Mouse (Mus musculus) forebrain, postnatal 0 days (tissue): ENCODE data around the gene Armh3. TPM values are rescaled to one million over a fixed set of nuclear protein-coding genes. Genes with fewer than 3 reads are reported as not detected.

Source experiments
- ATAC-seq: fragments of 200-750 bp; cut with Nextera tagmentation; 2 replicates; pipeline ENCODE4 v1.8.0; 2017; ENCODE audit warnings: mild to moderate bottlenecking, moderate library complexity
- DNase-seq: peaks from one replicate; pipeline ENCODE4 v3.0.0-alpha.2; 2015
- H3K27ac ChIP-seq: fragments of 300-500 bp; sonication (generic); 2 replicates; pipeline ENCODE4 v1.5.1; 2014; ENCODE audit warnings: low read depth, mild to moderate bottlenecking, antibody characterized with exemption, low read length, moderate library complexity, mixed read lengths
- H3K27me3 ChIP-seq: fragments of 300-500 bp; sonication (generic); 2 replicates; pipeline ENCODE4 v1.6.1; 2014; ENCODE audit warnings: mild to moderate bottlenecking, low read length, mixed read lengths; ENCODE audit not compliant: insufficient read depth
- H3K36me3 ChIP-seq: fragments of 300-500 bp; sonication (generic); 2 replicates; pipeline ENCODE4 v1.6.1; 2014; ENCODE audit warnings: mild to moderate bottlenecking, moderate library complexity; ENCODE audit not compliant: insufficient read depth
- H3K4me1 ChIP-seq: fragments of 300-500 bp; sonication (generic); 2 replicates; pipeline ENCODE4 v1.6.1; 2014; ENCODE audit warnings: antibody characterized with exemption; ENCODE audit not compliant: insufficient read depth
- H3K4me2 ChIP-seq: fragments of 300-500 bp; sonication (generic); 2 replicates; pipeline ENCODE4 v1.6.1; 2014; ENCODE audit warnings: low read depth, mild to moderate bottlenecking, moderate library complexity
- H3K4me3 ChIP-seq: fragments of 300-500 bp; sonication (generic); 2 replicates; pipeline ENCODE4 v1.5.1; 2014; ENCODE audit warnings: low read depth, low read length, mixed read lengths
- H3K9ac ChIP-seq: fragments of 300-500 bp; sonication (generic); 2 replicates; pipeline ENCODE4 v1.6.1; 2014; ENCODE audit warnings: mild to moderate bottlenecking
- H3K9me3 ChIP-seq: fragments of 300-500 bp; sonication (generic); 2 replicates; pipeline ENCODE4 v1.6.1; 2016; ENCODE audit warnings: low read length
- CTCF ChIP-seq: sonication (generic); IDR thresholded peaks from 2 replicates; pipeline ENCODE4 v1.5.1; 2016; ENCODE audit warnings: antibody characterized with exemption, control low read depth, low read depth
- WGBS: fragments of 180-500 bp; shearing (Covaris S2); extraction: QIAGEN DNeasy Blood & Tissue Kit; methylation state at CpG from one replicate; pipeline ENCODE4 v1.1.7; 2014; 5-methylcytosine and 5-hydroxymethylcytosine counted together
- polyA plus RNA-seq: library from polyadenylated mRNA; unstranded; fragments of >200 nt; fragmentation: Nextera tagmentation; extraction: Ambion mirVana; gene quantifications from 2 replicates; pipeline ENCODE4 v1.2.1, GENCODE M21; 2015
- total RNA-seq: library from RNA; depleted of rRNA; stranded (reverse); fragments of >200 nt; gene quantifications from 2 replicates; pipeline ENCODE4 v1.2.3, GENCODE M21; 2014; rRNA removed

Gene Armh3
- total RNA-seq (17.5 and 22.5 TPM in 2 replicates), polyA plus RNA-seq (18.7 and 20.9 TPM in 2 replicates)

DNA sequence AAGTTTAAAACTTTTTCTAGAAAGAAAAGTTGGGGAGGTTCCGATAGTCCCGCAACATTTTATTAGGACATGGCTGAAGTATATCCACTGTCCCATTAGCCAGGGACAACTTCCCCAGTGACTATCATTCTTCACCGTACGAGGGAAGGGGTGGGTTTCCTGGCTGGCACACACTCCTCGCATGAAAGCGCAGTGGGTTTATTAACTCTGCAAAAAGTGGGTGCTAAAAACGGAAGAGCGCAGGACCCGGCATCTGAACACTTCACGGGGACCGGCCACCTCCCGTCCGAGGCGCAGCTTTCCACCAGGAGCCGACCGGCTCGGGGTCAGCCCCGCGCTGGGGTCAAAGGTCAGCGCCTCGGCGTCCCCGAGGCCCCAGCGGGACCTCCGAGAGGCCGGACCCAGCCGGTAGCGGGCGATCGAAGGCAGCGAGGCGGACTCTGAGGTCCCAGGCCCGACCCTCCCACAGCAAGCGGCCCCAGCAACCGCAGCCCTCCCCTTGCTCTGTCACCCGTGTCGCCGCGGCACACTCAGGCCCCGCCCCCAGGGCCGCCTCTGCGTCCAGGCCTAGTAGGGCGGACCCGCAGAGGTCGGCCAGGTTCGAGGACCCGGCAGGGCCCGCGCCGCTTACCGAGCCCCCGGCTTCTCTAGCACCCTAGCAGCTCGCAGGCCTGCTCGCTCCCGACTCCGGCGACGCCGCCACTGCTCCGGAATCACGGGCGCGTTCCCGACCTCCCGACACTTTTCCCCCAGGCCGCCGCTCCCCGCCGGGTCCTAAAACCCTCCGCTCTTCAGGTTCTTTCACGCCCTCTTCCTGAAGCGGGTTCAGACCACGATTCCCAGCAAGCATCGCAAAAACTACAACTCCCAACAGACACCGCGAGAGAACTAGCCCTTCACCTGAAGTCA, at the start of gene Armh3:
TSS of gene Armh3 (minus strand) at position 704 of the 909 bp plus-strand sequence.
- Histone ChIP-seq H3K4me2 (peak within 1 kb of the TSS; percentile 71), H3K36me3 (no peaks in the 10 kb centered on the region), H3K4me3 (peak within 1 kb of the TSS; percentile 86), H3K4me1 (peaks cover 5% of the 10 kb centered on the region; the same call in 1 of the 2 replicates), H3K27me3 (no peaks in the 10 kb centered on the region), H3K9ac (peak within 1 kb of the TSS; percentile 84), H3K9me3 (no peaks in the 10 kb centered on the region), H3K27ac (peak within 1 kb of the TSS; percentile 96)
- ATAC-seq: peak; percentile 97
- TF ChIP-seq CTCF: 0 out of 2 replicates have a peak, but pooled peaks have one; percentile 4
- DNase-seq: peak; percentile 94
- 4% methylated on average over 68 of the region's 76 CpGs for WGBS

DNA sequence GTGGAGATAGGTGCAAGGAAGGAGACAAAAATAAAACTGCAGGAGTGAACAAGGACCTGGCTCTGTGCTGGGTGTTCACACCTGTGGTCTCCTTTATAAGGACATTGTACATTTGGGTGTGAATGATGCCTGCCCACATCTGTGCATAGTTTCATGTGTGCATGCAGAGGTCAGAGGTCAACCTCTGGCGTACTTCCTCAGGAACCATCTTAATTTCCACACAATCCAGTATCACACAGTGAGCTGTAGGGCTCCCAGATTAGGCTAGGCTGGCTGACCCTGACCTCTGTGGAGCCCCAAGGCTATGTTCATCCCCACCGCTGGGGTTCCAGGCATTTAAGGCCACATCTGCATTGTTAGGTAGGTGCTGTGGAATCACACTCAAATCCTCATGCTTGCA, 49.1 kb upstream of the Armh3 start:
- Histone ChIP-seq H3K9ac (no peak overlapping the region), H3K4me2 (no peak overlapping the region), H3K9me3 (no peaks in the 10 kb centered on the region), H3K4me1 (peaks cover 20% of the 10 kb centered on the region), H3K27ac (no peak overlapping the region), H3K27me3 (no peaks in the 10 kb centered on the region), H3K4me3 (no peak overlapping the region), H3K36me3 (no peaks in the 10 kb centered on the region)
- no peak for TF ChIP-seq CTCF
- ATAC-seq (no peak), DNase-seq (no peak)
- WGBS: 73% methylated on average over 2 of the region's 2 CpGs

DNA sequence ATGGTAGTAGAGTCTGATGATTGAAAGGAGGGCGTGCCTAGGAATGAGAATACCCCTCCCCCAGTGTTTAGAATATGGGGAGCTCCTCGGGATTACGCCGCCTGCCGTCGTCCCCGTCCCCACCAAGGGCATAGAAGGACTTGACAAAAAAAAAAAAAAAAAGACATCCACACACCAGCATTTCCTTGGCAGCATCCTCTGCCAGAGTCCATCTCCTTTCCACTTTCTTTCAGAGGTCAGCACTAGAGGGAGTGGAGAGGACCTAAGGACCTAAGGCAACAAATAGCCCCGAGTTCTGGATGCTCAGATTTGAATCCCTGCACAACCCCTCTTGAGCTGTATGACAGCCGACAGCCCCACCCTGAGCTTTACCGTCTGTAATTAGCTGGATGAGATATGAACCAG, 48.3 kb upstream of the Armh3 start:
- 4% methylated on average over 10 of the region's 10 CpGs for WGBS
- no peaks in the 10 kb centered on the region for H3K9me3 ChIP-seq
- H3K36me3 ChIP-seq: no peaks in the 10 kb centered on the region
- DNase-seq (no peak), ATAC-seq (no peak)
- H3K4me2 ChIP-seq: peak overlapping the region; percentile 87
- peak overlapping the region; percentile 92; the same call in 1 of the 2 replicates for H3K4me3 ChIP-seq
- TF ChIP-seq CTCF: peak; percentile 36; the same call in 1 of the 2 replicates
- no peaks in the 10 kb centered on the region for H3K27me3 ChIP-seq
- H3K4me1 ChIP-seq: peaks cover 23% of the 10 kb centered on the region
- H3K9ac ChIP-seq: no peak overlapping the region
- peak overlapping the region; percentile 98 for H3K27ac ChIP-seq

DNA sequence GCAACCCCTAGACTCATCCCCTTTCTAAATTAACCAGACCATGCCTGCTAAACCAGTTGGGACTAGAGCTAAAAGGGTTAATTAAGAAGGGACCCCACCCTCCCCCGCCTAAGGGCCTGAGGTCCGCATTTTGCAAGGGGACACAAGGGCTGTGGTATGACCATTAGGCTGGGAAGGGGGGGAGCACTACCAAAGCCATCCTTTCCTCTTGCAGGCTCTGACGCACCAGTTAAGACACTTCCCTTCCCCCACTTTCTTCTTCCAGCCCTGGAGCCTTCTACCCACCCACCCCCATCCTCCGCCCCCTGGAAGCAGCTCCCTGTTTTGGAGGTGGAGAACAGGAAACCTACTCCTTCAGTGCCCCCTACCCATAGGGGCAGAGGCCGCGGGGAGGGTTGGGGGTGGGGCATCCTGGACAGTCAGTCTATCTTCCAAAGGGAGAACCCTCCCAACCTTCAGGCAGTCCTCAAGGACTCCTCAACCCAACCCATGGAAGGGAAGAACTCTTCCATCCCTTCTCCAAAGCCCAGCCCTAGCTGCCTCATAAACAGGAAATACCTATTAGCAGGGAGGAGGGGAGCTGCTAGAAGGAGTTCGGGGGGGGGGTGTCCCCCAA, 47.5 kb upstream of the Armh3 start:
- Histone ChIP-seq H3K36me3 (no peaks in the 10 kb centered on the region), H3K9me3 (no peaks in the 10 kb centered on the region), H3K9ac (peak overlapping the region; percentile 95), H3K4me3 (peak overlapping the region; percentile 92), H3K4me1 (peaks cover 31% of the 10 kb centered on the region), H3K4me2 (peak overlapping the region; percentile 87), H3K27me3 (no peaks in the 10 kb centered on the region), H3K27ac (peak overlapping the region; percentile 98)
- peak; percentile 79 for DNase-seq
- TF ChIP-seq CTCF: no peak
- 0% methylated on average over 7 of the region's 7 CpGs for WGBS
- peak; percentile 54 for ATAC-seq

DNA sequence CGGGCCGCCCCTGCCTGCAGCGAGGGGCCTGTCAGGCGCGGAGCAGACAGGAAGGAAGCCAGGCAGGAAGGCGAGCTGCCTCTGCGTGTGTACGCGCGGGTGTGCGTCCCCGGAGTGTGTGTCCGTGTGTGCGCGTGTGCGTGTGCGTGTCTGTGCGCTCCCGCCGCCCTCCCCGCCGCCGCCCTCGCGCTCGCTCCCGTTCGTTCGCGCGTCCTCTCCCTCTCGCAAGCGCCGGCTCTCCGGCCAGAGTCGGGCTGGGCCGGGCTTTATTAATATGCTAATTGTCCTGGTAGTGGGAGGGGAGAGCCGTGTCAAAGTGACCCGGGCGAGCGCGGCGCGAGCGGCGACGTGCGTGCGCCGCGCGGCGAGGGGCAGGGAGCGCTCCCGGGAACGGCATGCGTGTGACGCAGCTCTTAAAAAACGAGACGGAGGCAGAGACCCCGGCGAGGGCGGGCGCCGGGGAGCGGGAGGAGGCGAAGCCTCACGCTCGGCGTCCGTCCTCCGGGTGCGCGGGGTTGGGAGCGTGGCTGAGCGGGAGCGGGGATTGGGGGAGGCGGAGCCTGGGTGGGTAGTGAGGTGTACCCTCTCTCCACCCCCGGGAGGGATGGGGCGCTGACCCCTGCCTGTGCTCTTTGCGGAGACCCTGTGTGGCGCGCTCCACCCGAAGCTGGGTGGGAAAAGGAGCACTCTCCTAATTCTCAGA, 46.9 kb upstream of the Armh3 start, which contains the start of gene Ldb1:
TSS of gene Ldb1 (minus strand) at position 222 of the 703 bp plus-strand sequence.
- DNase-seq (peak; percentile 94), ATAC-seq (peak; percentile 87)
- peak within 1 kb of the TSS; percentile 95 for H3K9ac ChIP-seq
- peaks cover 36% of the 10 kb centered on the region for H3K4me1 ChIP-seq
- H3K36me3 ChIP-seq: no peaks in the 10 kb centered on the region
- under 1% methylated on average over 65 of the region's 84 CpGs for WGBS
- no peaks in the 10 kb centered on the region for H3K27me3 ChIP-seq
- H3K27ac ChIP-seq: peak within 1 kb of the TSS; percentile 98
- peak within 1 kb of the TSS; percentile 92 for H3K4me3 ChIP-seq
- no peaks in the 10 kb centered on the region for H3K9me3 ChIP-seq
- peak within 1 kb of the TSS; percentile 87 for H3K4me2 ChIP-seq
- no peak for TF ChIP-seq CTCF

DNA sequence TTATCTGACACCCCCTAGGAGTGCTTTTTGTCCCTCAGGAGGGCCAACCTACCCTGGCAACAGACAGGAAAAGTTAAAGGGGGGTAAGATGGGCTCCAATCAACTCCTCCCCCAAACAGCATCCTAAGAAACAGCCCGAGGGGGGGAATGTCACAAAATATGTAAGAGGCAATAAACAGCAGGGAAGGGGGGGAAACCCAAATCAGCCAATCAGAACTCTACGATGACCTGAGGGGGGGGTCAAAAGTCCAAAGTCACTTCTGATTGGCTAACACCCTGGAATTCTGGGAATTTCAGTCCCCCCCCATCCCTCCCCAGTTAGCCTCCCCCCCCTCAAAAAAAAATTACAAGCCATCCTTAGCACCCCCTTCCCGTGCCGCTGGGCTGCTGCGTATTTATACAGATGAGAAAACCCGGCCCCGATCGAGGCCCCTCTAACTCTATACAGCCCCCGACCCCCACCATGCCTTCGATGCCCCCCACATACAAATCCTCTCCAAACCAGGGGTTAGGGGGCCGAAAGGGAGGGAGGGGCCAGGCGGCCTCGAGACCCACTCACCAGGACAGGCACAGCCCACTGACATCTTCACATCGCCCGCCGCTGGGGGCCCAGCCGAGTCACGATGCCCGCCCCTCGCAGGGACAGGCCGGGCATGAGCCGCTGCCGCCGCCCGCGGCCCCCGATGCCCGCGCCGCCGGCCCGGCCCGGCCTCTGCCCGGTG, 46.1 kb upstream of the Armh3 start, which contains the start of gene Pprc1:
TSS of gene Pprc1 (plus strand) at position 616 of the 722 bp plus-strand sequence.
- Histone ChIP-seq H3K36me3 (no peaks in the 10 kb centered on the region), H3K27me3 (no peaks in the 10 kb centered on the region), H3K4me2 (peak within 1 kb of the TSS; percentile 87), H3K27ac (peak within 1 kb of the TSS; percentile 98), H3K9ac (peak within 1 kb of the TSS; percentile 95), H3K9me3 (no peaks in the 10 kb centered on the region), H3K4me3 (peak within 1 kb of the TSS; percentile 92), H3K4me1 (peaks cover 39% of the 10 kb centered on the region)
- 4% methylated on average over 26 of the region's 34 CpGs for WGBS
- no peak for TF ChIP-seq CTCF
- ATAC-seq (no peak), DNase-seq (peak; percentile 57)
